Mouse (Mus musculus): Measurements from ENCODE around the gene Rrn3.

- TF ChIP-seq NRF1 (IDR thresholded peaks at IDR 0.05; ENCODE audit: insufficient read depth, low read depth, low read length, poor library complexity, severe bottlenecking), result no peak
- TF ChIP-seq BHLHE40 (IDR thresholded peaks at IDR 0.05; ENCODE audit: borderline replicate concordance, low read depth, low read length), result no peak
- no peak for TF ChIP-seq CTCF (IDR thresholded peaks at IDR 0.05 in 2 of 3, conservative IDR thresholded peaks at IDR 0.05 in 1 of 3; ENCODE audit: control insufficient read depth in 1 of 3, insufficient read depth in 1 of 3, low read depth in 2 of 3, low read length in 3 of 3, poor library complexity in 1 of 3, severe bottlenecking in 1 of 3)
- no peak for TF ChIP-seq EP300 (IDR thresholded peaks at IDR 0.05; ENCODE audit: low read depth in 1 of 2, low read length in 2 of 2)
- no peak for TF ChIP-seq MAZ (IDR thresholded peaks at IDR 0.05; ENCODE audit: low read depth, low read length)
- no peak for TF ChIP-seq HCFC1 (IDR thresholded peaks at IDR 0.05; ENCODE audit: low read depth, low read length)
- no peak for TF ChIP-seq MAFK (IDR thresholded peaks at IDR 0.05; ENCODE audit: borderline replicate concordance, low read depth, low read length)
- no peak for TF ChIP-seq ZC3H11A (IDR thresholded peaks at IDR 0.05; ENCODE audit: low read depth, low read length)
- TF ChIP-seq GATA1 (IDR thresholded peaks at IDR 0.05; ENCODE audit: low read depth, low read length), result no peak
- TF ChIP-seq E2F4 (IDR thresholded peaks at IDR 0.05; ENCODE audit: borderline replicate concordance, low read depth, low read length), result no peak
- no peak for TF ChIP-seq TCF12 (IDR thresholded peaks at IDR 0.05; ENCODE audit: low read depth, low read length)
These were observed 53.9 kb downstream of the Rrn3 start for GRCm38 (mm10) chr16:13834382-13834781.
